Mouse (Mus musculus): Measurements from ENCODE around the gene Dact2. TPM values are rescaled to one million over a fixed set of nuclear protein-coding genes. Genes with fewer than 3 reads are reported as not detected.

Dact2 gene
- polyA plus RNA-seq, 1 experiment from 2014 or later, result 1.2 TPM

DNA sequence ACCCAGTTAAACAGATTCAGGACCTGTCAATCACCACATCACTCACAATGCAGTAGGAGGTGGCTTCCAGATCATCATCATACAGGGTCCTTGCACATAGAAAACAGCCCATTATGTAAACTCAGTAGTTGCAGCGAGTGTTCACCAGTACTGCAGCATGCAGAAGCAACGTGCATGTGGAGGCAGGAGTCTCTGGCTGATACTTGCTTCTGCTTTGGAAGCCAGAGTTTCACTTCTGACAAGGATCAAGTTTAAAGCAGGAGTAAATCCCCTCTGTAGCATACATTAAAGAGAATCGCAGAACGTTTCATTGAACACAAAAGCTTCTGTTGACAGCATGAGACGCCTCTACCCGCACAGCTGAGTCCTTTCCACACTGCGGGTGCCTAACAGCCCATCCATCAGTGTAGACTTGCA is 46.3 kb downstream of the Dact2 start:
- Histone ChIP-seq H3K4me1 (replicated peaks) (no peaks in the 10 kb centered on the region), H3K4me3 (replicated peaks) (no peak overlapping the region), H3K27me3 (no peaks in the 10 kb centered on the region), H3K27ac (replicated peaks) (no peak overlapping the region), H3K4me2 (no peak overlapping the region), H3K9me3 (replicated peaks) (no peaks in the 10 kb centered on the region), H3K36me3 (replicated peaks) (no peaks in the 10 kb centered on the region), H3K9ac (no peak overlapping the region)
- no peak for ATAC-seq (ENCODE audit: insufficient read depth)
- 61% methylated on average over 7 of the region's 7 CpGs for WGBS (ENCODE audit: insufficient replicate concordance)

Other genes starting within 250 kb of the Dact2 start
- gene Gm7356, start 200.6 kb downstream of the Dact2 start, polyA plus RNA-seq (2015; fragmentation: Nextera tagmentation; extraction: Ambion mirVana), result not detected in 2 replicates
- not detected in 2 replicates for gene Gm7358, start 144.8 kb downstream of the Dact2 start, polyA plus RNA-seq (2015; fragmentation: Nextera tagmentation; extraction: Ambion mirVana)
- gene Smoc2, start 75.2 kb upstream of the Dact2 start, polyA plus RNA-seq (2015; fragmentation: Nextera tagmentation; extraction: Ambion mirVana), result 5.8 TPM in 2 replicates